Mouse (Mus musculus) forebrain, embryonic 14.5 days (tissue): ENCODE data around the gene Pmis2. TPM values are rescaled to one million over a fixed set of nuclear protein-coding genes. Genes with fewer than 3 reads are reported as not detected.

Experiments used
- ATAC-seq: fragments of 200-750 bp; cut with Nextera tagmentation; 2 replicates; pipeline ENCODE4 v1.8.0; 2017; ENCODE audit warnings: mild to moderate bottlenecking, moderate library complexity
- DNase-seq: peaks from one replicate; pipeline ENCODE4 v3.0.0-alpha.2; 2015; ENCODE audit warnings: low spot score
- H3K27ac ChIP-seq: fragments of 300-500 bp; sonication (generic); 2 replicates; pipeline ENCODE4 v1.5.1; 2014; ENCODE audit warnings: low read depth, mild to moderate bottlenecking, control low read depth, low read length, moderate library complexity
- H3K27me3 ChIP-seq: fragments of 300-500 bp; sonication (generic); replicated peaks from 2 replicates; pipeline ENCODE4 v1.6.1; 2014; ENCODE audit warnings: low read length, control low read depth, mixed read lengths; ENCODE audit not compliant: control insufficient read depth, insufficient read depth
- H3K36me3 ChIP-seq: fragments of 300-500 bp; sonication (generic); 2 replicates; pipeline ENCODE4 v1.6.1; 2014; ENCODE audit warnings: low read length, control low read depth; ENCODE audit not compliant: control insufficient read depth, insufficient read depth
- H3K4me1 ChIP-seq: fragments of 300-500 bp; sonication (generic); 2 replicates; pipeline ENCODE4 v1.6.1; 2014; ENCODE audit warnings: antibody characterized with exemption, low read length, control low read depth; ENCODE audit not compliant: control insufficient read depth, insufficient read depth
- H3K4me2 ChIP-seq: fragments of 300-500 bp; sonication (generic); 2 replicates; pipeline ENCODE4 v1.6.1; 2014; ENCODE audit warnings: mild to moderate bottlenecking, control low read depth, low read length
- H3K4me3 ChIP-seq: fragments of 300-500 bp; sonication (generic); 2 replicates; pipeline ENCODE4 v1.5.1; 2014; ENCODE audit warnings: low read depth, low read length, control low read depth
- H3K9ac ChIP-seq: fragments of 300-500 bp; sonication (generic); 2 replicates; pipeline ENCODE4 v1.6.1; 2014; ENCODE audit warnings: mild to moderate bottlenecking, low read length, control low read depth, moderate library complexity
- H3K9me3 ChIP-seq: fragments of 300-500 bp; sonication (generic); replicated peaks from 2 replicates; pipeline ENCODE4 v1.6.1; 2016; ENCODE audit warnings: low read length, control low read depth, mixed read lengths; ENCODE audit not compliant: control insufficient read depth
- WGBS: fragments of 180-500 bp; shearing (Covaris S2); extraction: QIAGEN DNeasy Blood & Tissue Kit; methylation state at CpG from one replicate; pipeline ENCODE4 v1.1.7; 2014; 5-methylcytosine and 5-hydroxymethylcytosine counted together
- polyA plus RNA-seq: library from polyadenylated mRNA; unstranded; fragments of >200 nt; fragmentation: Nextera tagmentation; extraction: Ambion mirVana; gene quantifications from 2 replicates; pipeline ENCODE4 v1.2.1, GENCODE M21; 2014

Pmis2 gene
- polyA plus RNA-seq, 1 experiment from 2014 or later, result not detected

DNA sequence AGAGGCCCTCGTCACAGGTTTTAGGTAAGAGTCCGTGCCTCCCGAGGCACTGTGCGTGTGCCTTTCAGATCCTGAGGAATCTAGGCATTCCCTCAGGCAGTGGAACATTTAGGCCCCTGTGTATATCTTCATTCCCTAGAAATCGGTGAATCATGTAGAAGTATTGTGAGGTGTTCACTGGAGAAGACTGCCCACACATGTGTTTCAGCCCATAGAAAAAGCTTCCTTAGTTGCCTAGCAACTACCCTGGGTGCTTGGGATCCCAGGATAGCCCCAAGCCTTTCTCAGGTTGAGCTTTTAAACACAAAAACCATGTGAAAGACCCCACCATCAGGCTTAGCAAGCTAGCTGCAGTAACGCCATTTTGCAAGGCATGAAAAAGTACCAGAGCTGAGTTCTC lies 16.9 kb upstream of the Pmis2 start:
- no peaks in the 10 kb centered on the region; the same call in 1 of the 2 replicates for H3K27me3 ChIP-seq
- H3K4me1 ChIP-seq, result no peaks in the 10 kb centered on the region
- no peak overlapping the region for H3K4me2 ChIP-seq
- no peak overlapping the region for H3K4me3 ChIP-seq
- no peak overlapping the region for H3K9ac ChIP-seq
- no peaks in the 10 kb centered on the region for H3K36me3 ChIP-seq
- H3K9me3 ChIP-seq, result no peaks in the 10 kb centered on the region
- H3K27ac ChIP-seq, result no peak overlapping the region
- 75% methylated on average over 6 of the region's 6 CpGs for WGBS
- no peak for ATAC-seq
- no peak for DNase-seq

DNA sequence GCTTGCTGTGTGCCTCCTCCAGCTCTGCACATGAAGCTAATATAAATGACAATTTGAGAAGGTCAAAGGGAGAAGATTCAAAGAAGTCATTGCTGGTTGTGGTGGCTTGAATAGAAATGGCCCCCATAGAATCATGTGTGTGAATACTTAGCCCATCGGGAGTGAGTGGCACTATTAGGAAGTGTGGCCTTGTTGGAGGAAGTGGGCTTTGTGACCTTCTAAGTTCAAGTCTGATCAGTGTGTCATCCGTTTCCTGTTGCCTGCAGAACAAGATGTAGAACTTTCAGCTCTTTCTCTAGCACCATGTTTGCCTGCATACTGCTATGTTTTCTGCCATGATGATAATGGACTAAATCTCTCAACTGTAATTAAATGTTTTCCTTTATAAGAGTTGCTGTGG lies 12.0 kb upstream of the Pmis2 start:
- Histone ChIP-seq H3K4me2 (no peak overlapping the region), H3K4me3 (no peak overlapping the region), H3K27ac (no peak overlapping the region), H3K9ac (no peak overlapping the region), H3K36me3 (no peaks in the 10 kb centered on the region), H3K4me1 (no peaks in the 10 kb centered on the region), H3K9me3 (no peaks in the 10 kb centered on the region), H3K27me3 (no peaks in the 10 kb centered on the region; the same call in 1 of the 2 replicates)
- WGBS, result 83% methylated on average over 2 of the region's 2 CpGs
- ATAC-seq (no peak), DNase-seq (no peak)

DNA sequence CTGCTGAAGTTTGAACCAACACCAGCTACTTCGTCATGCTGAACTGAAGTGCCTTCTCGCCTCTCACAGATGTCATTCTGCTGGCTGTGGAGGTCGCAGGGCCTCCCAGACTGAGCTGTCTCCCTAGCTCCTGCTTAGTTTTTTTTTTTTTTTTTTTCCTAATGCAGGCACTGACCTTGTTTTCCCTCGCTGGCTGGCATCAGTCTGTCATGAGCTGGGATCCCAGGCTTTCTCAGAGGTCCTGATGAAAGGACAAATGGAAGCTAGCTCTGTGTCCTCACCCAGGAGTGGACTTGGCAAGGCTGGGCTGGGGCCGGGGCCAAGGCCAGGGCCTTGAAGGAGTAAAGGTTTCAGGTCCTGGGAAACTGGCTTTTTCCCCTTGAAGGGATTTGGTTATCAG lies 10.5 kb upstream of the Pmis2 start:
- H3K4me2 ChIP-seq, result no peak overlapping the region
- H3K9ac ChIP-seq, result no peak overlapping the region
- H3K27ac ChIP-seq, result no peak overlapping the region
- no peaks in the 10 kb centered on the region for H3K9me3 ChIP-seq
- DNase-seq, result no peak
- no peak for ATAC-seq
- H3K36me3 ChIP-seq, result no peaks in the 10 kb centered on the region
- no peaks in the 10 kb centered on the region for H3K27me3 ChIP-seq
- H3K4me3 ChIP-seq, result no peak overlapping the region
- WGBS, result 72% methylated on average over 5 of the region's 5 CpGs
- no peaks in the 10 kb centered on the region for H3K4me1 ChIP-seq

DNA sequence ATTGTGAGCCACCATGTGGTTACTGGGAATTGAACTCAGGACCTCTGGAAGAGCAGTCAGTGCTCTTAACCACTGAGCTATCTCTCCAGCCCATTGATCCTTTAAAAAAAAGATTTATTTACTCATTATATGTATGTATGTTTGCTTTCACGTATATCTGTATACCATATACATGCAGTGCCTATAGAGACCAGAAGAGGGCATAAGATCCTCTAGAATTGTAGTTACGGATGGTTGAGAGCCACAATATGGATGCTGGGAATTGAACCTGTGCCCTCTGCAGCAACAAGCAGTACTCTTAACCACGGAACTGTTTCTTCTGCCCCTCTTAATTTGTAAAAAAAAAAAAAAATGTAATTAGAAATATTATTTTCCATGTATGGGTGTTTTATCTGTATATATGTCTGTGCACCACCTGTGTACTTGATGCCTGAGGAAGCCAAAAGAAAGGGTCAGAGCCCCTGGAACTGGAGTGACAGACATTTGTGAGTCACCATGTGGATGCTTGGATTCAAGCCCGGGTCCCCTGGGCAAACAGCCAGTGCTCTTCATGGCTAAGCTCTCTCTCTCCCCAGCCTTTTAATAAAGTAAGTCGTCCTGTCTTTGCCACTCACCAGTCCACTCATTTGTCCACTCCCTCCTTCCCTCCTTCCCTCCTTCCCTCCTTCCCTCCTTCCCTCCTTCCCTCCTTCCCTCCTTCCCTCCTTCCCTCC lies 7.0 kb upstream of the Pmis2 start:
- Histone ChIP-seq H3K9me3 (no peaks in the 10 kb centered on the region), H3K27me3 (no peaks in the 10 kb centered on the region), H3K4me3 (no peak overlapping the region), H3K9ac (no peak overlapping the region), H3K4me1 (no peaks in the 10 kb centered on the region), H3K27ac (no peak overlapping the region), H3K4me2 (no peak overlapping the region), H3K36me3 (no peaks in the 10 kb centered on the region)
- ATAC-seq (no peak), DNase-seq (peak; percentile 67)
- WGBS, result 56% methylated on average over 5 of the region's 5 CpGs

DNA sequence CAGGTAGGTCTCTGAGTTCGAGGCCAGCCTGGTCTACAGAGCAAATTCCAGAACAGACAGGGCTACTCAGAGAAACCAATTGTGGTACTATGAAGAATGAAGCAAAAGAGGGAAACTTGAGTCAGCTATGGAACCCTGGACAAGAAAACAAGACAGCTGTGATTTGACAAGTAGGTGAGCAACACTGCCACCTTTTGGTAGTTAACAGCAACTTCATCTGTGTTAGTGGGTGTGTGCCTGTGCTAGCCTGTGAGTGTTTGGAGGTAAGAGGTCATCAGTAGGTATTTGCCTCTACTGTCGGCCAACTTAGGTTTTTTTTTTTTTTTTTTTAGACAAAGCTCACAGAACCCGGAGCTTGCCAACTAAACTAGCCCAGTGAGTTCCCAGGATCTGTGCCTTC lies 2.2 kb downstream of the Pmis2 start:
- peak; percentile 31 for DNase-seq
- H3K27ac ChIP-seq, result no peak overlapping the region
- H3K4me3 ChIP-seq, result no peak overlapping the region
- no peaks in the 10 kb centered on the region for H3K27me3 ChIP-seq
- H3K4me1 ChIP-seq, result peaks cover 2% of the 10 kb centered on the region; the same call in 1 of the 2 replicates
- no peak overlapping the region for H3K9ac ChIP-seq
- no peak for ATAC-seq
- H3K9me3 ChIP-seq, result no peaks in the 10 kb centered on the region
- H3K4me2 ChIP-seq, result no peak overlapping the region
- H3K36me3 ChIP-seq, result no peaks in the 10 kb centered on the region
- 40% methylated on average over 3 of the region's 3 CpGs for WGBS

DNA sequence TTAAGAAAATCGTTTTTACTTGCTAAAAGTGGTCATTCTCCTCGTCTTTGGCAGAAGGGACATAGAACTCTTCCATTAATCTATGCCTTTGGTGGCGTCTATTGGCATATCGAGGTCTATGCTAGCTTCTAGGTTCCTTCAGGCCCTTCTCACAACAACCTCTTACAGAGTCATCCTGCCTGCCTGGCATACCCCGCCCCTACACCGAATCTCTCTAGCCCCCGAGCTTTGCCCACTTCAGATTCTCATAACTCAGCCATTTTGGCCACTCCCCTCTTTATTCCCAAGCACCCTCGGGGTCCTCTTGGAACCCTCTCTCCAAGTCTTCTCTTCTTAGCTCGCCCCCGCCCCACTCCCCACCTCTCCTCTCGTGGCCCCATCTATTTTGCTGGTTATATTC lies 6.1 kb downstream of the Pmis2 start:
- H3K4me1 ChIP-seq, result peaks cover 3% of the 10 kb centered on the region; the same call in 1 of the 2 replicates
- ATAC-seq, result peak; percentile 71
- no peaks in the 10 kb centered on the region for H3K27me3 ChIP-seq
- H3K4me2 ChIP-seq, result peak overlapping the region; percentile 79
- H3K36me3 ChIP-seq, result peaks cover 15% of the 10 kb centered on the region
- peak overlapping the region; percentile 55 for H3K4me3 ChIP-seq
- H3K9me3 ChIP-seq, result no peaks in the 10 kb centered on the region
- 6% methylated on average over 11 of the region's 11 CpGs for WGBS
- H3K9ac ChIP-seq, result peak overlapping the region; percentile 74
- DNase-seq, result peak; percentile 30
- peak overlapping the region; percentile 63; the same call in 1 of the 2 replicates for H3K27ac ChIP-seq

DNA sequence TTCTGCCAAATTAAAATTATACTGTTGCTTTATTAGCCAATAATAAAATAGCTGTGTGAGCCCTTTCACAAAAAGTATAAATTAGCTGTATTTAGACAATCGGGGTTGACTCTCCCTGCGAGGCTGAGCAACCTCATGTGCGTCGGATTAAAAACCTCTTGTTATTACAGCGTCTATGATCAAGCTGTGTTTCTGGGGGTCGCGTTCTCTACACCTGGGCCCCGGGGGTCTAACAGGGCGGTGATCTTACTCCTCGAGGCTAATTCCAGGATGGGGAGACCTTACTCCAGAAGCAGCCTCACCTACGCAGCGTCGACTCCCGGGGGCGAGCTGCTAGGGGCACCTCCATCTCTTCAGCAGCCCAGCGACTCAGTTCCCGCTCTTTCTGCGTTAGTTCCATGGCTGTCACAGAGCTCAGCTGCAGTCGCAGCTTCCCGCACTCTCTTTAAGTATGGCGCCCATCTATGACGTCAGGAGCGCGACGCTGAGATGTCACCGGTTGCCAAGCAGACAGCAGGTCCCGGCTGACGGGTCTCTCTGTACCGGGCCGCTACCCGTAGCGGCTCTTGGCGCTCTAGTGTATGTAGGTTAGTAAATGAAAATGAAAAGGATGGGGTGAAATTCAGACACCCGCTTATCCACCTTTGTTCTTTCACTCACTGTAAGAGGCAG lies 6.7 kb downstream of the Pmis2 start, which contains the start of gene Haus5:
TSS of gene Haus5 (minus strand) at position 466 of the 672 bp plus-strand sequence.
- ATAC-seq (peak; percentile 97), DNase-seq (peak; percentile 97)
- no peaks in the 10 kb centered on the region for H3K27me3 ChIP-seq
- peaks cover 21% of the 10 kb centered on the region for H3K36me3 ChIP-seq
- H3K4me2 ChIP-seq, result peak within 1 kb of the TSS; percentile 79
- peak within 1 kb of the TSS; percentile 74 for H3K9ac ChIP-seq
- under 1% methylated on average over 34 of the region's 34 CpGs for WGBS
- H3K27ac ChIP-seq, result peak within 1 kb of the TSS; percentile 63; the same call in 1 of the 2 replicates
- H3K4me3 ChIP-seq, result peak within 1 kb of the TSS; percentile 55
- H3K9me3 ChIP-seq, result no peaks in the 10 kb centered on the region
- H3K4me1 ChIP-seq, result peaks cover 3% of the 10 kb centered on the region; the same call in 1 of the 2 replicates

DNA sequence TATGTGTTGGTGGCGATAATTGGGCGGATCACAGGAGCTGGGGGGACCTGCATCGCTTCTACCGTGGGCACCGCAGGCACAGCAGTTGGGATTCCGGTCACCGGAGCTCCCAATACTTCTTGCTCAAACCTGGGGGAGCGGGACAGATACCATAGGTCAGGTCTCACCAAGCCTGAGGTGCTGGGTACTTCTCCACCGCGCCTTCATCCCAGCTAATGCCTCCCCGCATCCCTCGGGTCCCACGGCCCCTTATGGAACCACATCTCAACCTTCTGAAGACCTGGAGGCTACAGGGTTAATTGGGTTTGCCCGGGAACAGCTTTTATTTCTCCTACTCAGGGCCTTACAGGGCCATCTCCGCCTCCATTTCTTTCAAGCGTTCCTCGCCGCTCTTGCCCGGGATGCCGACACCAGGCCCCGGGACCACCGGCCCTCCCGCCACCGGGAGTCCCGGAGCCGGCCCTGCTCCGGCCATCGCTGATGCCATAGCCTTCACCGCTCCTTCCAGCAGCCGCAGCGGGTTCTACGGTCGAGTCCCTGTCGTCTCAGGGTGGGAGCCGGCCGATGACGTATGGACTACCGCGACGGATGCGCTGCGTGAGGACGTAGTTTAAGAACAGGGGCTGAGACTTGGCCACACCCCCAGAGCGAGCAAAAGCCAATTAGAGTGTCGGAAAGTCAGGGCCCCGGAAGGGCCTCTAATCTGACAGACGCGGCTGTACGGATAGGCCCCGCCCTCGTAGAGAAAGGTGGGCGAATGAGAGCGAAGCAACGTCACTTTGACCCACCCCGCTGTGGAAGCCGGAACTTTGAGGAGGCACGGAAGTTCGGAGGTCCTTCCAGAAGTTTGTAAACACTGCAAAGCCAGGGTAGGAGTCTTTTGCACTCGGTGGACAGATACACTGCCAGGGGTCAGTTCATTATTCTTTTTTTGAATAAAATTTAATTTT lies 21.5 kb downstream of the Pmis2 start, which contains the start of gene Rbm42:
TSS of gene Rbm42 (minus strand) at position 727 of the 950 bp plus-strand sequence.
- H3K4me1 ChIP-seq, result peaks cover 4% of the 10 kb centered on the region
- ATAC-seq (peak; percentile 100), DNase-seq (peak; percentile 100)
- H3K36me3 ChIP-seq, result peaks cover 58% of the 10 kb centered on the region
- H3K4me2 ChIP-seq, result peak within 1 kb of the TSS; percentile 95
- H3K9ac ChIP-seq, result peak within 1 kb of the TSS; percentile 94
- no peaks in the 10 kb centered on the region for H3K27me3 ChIP-seq
- 1% methylated on average over 59 of the region's 59 CpGs for WGBS
- H3K4me3 ChIP-seq, result peak within 1 kb of the TSS; percentile 86
- no peaks in the 10 kb centered on the region for H3K9me3 ChIP-seq
- no peak within 1 kb of the TSS for H3K27ac ChIP-seq
